Mouse (Mus musculus): ENCODE measurements around the gene Olfr52. TPM values are rescaled to one million over a fixed set of nuclear protein-coding genes. Genes with fewer than 3 reads are reported as not detected.

Olfr52 gene
- polyA plus RNA-seq, 1 experiment from 2014 or later = not detected

Other genes with a start within 250 kb of the Olfr52 start
- not detected in 2 replicates for gene Olfr1028, start 235.2 kb downstream of the Olfr52 start, polyA plus RNA-seq (2015; fragmentation: Nextera tagmentation; extraction: Ambion mirVana)
- gene Olfr1029, start 211.8 kb downstream of the Olfr52 start, polyA plus RNA-seq (2015; fragmentation: Nextera tagmentation; extraction: Ambion mirVana) = not detected in 2 replicates
- gene Olfr1030, start 206.4 kb downstream of the Olfr52 start, polyA plus RNA-seq (2015; fragmentation: Nextera tagmentation; extraction: Ambion mirVana) = not detected in 2 replicates
- gene Olfr1031, start 195.4 kb downstream of the Olfr52 start, polyA plus RNA-seq (2015; fragmentation: Nextera tagmentation; extraction: Ambion mirVana) = not detected in 2 replicates
- gene Olfr1032, start 180.1 kb downstream of the Olfr52 start, polyA plus RNA-seq (2015; fragmentation: Nextera tagmentation; extraction: Ambion mirVana) = not detected in 2 replicates
- 0.41 and 0.43 TPM in 2 replicates for gene Olfr1033, start 165.1 kb downstream of the Olfr52 start, polyA plus RNA-seq (2015; fragmentation: Nextera tagmentation; extraction: Ambion mirVana)
- not detected in 2 replicates for gene Olfr1034, start 139.8 kb downstream of the Olfr52 start, polyA plus RNA-seq (2015; fragmentation: Nextera tagmentation; extraction: Ambion mirVana)
- gene Olfr1036, start 111.7 kb downstream of the Olfr52 start, polyA plus RNA-seq (2015; fragmentation: Nextera tagmentation; extraction: Ambion mirVana) = 0.06 TPM in 1 of 2 replicates, not detected in the other
- not detected in 2 replicates for gene Olfr1037, start 98.3 kb downstream of the Olfr52 start, polyA plus RNA-seq (2015; fragmentation: Nextera tagmentation; extraction: Ambion mirVana)
- 0.08 TPM in 1 of 2 replicates, not detected in the other for gene Olfr1039, start 49.8 kb downstream of the Olfr52 start, polyA plus RNA-seq (2015; fragmentation: Nextera tagmentation; extraction: Ambion mirVana)
- gene Olfr1040, start 39.0 kb downstream of the Olfr52 start, polyA plus RNA-seq (2015; fragmentation: Nextera tagmentation; extraction: Ambion mirVana) = not detected in 2 replicates
- gene Olfr1042, start 23.8 kb downstream of the Olfr52 start, polyA plus RNA-seq (2015; fragmentation: Nextera tagmentation; extraction: Ambion mirVana) = not detected in 2 replicates
- 0.18 TPM in 1 of 2 replicates, not detected in the other for gene Olfr1043, start 18.2 kb downstream of the Olfr52 start, polyA plus RNA-seq (2015; fragmentation: Nextera tagmentation; extraction: Ambion mirVana)
- not detected in 2 replicates for gene Olfr1044, start 7.9 kb downstream of the Olfr52 start, polyA plus RNA-seq (2015; fragmentation: Nextera tagmentation; extraction: Ambion mirVana)
- not detected in 2 replicates for gene Olfr1045, start 17.3 kb upstream of the Olfr52 start, polyA plus RNA-seq (2015; fragmentation: Nextera tagmentation; extraction: Ambion mirVana)
- gene Olfr1046, start 33.6 kb upstream of the Olfr52 start, polyA plus RNA-seq (2015; fragmentation: Nextera tagmentation; extraction: Ambion mirVana) = not detected in 2 replicates
- gene Olfr1047, start 45.7 kb upstream of the Olfr52 start, polyA plus RNA-seq (2015; fragmentation: Nextera tagmentation; extraction: Ambion mirVana) = not detected in 2 replicates
- gene Olfr1048, start 54.6 kb upstream of the Olfr52 start, polyA plus RNA-seq (2015; fragmentation: Nextera tagmentation; extraction: Ambion mirVana) = not detected in 2 replicates
- not detected in 2 replicates for gene Olfr1049, start 72.6 kb upstream of the Olfr52 start, polyA plus RNA-seq (2015; fragmentation: Nextera tagmentation; extraction: Ambion mirVana)
- gene Olfr1051, start 93.4 kb upstream of the Olfr52 start, polyA plus RNA-seq (2015; fragmentation: Nextera tagmentation; extraction: Ambion mirVana) = not detected in 2 replicates
- gene Olfr1052, start 106.8 kb upstream of the Olfr52 start, polyA plus RNA-seq (2015; fragmentation: Nextera tagmentation; extraction: Ambion mirVana) = not detected in 2 replicates
- not detected in 2 replicates for gene Olfr1053, start 129.6 kb upstream of the Olfr52 start, polyA plus RNA-seq (2015; fragmentation: Nextera tagmentation; extraction: Ambion mirVana)
- gene Olfr1054, start 149.8 kb upstream of the Olfr52 start, polyA plus RNA-seq (2015; fragmentation: Nextera tagmentation; extraction: Ambion mirVana) = not detected in 2 replicates
- not detected in 2 replicates for gene Olfr1055, start 164.6 kb upstream of the Olfr52 start, polyA plus RNA-seq (2015; fragmentation: Nextera tagmentation; extraction: Ambion mirVana)
- not detected in 2 replicates for gene Olfr1056, start 176.8 kb upstream of the Olfr52 start, polyA plus RNA-seq (2015; fragmentation: Nextera tagmentation; extraction: Ambion mirVana)
- not detected in 2 replicates for gene Olfr1057, start 192.7 kb upstream of the Olfr52 start, polyA plus RNA-seq (2015; fragmentation: Nextera tagmentation; extraction: Ambion mirVana)
- gene Olfr1058, start 202.9 kb upstream of the Olfr52 start, polyA plus RNA-seq (2015; fragmentation: Nextera tagmentation; extraction: Ambion mirVana) = 0.30 TPM in 1 of 2 replicates, not detected in the other
- gene Olfr1061, start 228.4 kb upstream of the Olfr52 start, polyA plus RNA-seq (2015; fragmentation: Nextera tagmentation; extraction: Ambion mirVana) = not detected in 2 replicates
- gene Olfr1062, start 241.1 kb upstream of the Olfr52 start, polyA plus RNA-seq (2015; fragmentation: Nextera tagmentation; extraction: Ambion mirVana) = not detected in 2 replicates